Mouse (Mus musculus): ENCODE results near the gene Ogfod3.
A peak's percentile ranks its signal among the peaks of the same experiment; 100 is the strongest.

The Ogfod3 gene

GRCm38 (mm10) chr11:121198622-121199021 is 5.9 kb downstream of the Ogfod3 start:
- DNase-seq = no peak

- DNase-seq = no peak
Observed at GRCm38 (mm10) chr11:121193415-121193814, 11.1 kb downstream of the Ogfod3 start.

- DNase-seq = no peak
Observed at GRCm38 (mm10) chr11:121192742-121193141, 11.8 kb downstream of the Ogfod3 start.

GRCm38 (mm10) chr11:121189681-121190080 is 14.8 kb downstream of the Ogfod3 start:
- DNase-seq = no peak

GRCm38 (mm10) chr11:121176285-121177270 is 27.9 kb downstream of the Ogfod3 start:
- DNase-seq = peak; percentile 71

GRCm38 (mm10) chr11:121174234-121174633 is 30.3 kb downstream of the Ogfod3 start:
- DNase-seq = no peak

GRCm38 (mm10) chr11:121173203-121173602 is 31.3 kb downstream of the Ogfod3 start:
- DNase-seq = no peak

- no peak for DNase-seq
Observed at GRCm38 (mm10) chr11:121163751-121164150, 40.8 kb downstream of the Ogfod3 start.

- no peak for DNase-seq
Observed at GRCm38 (mm10) chr11:121160636-121161346, 43.7 kb downstream of the Ogfod3 start.

- no peak for DNase-seq
Observed at GRCm38 (mm10) chr11:121159971-121160370, 44.5 kb downstream of the Ogfod3 start, which contains the start of gene Uts2r. TSS of gene Uts2r (plus strand) at chr11:121160271.

GRCm38 (mm10) chr11:121156411-121156891 is 48.1 kb downstream of the Ogfod3 start:
- peak; percentile 18 for DNase-seq

GRCm38 (mm10) chr11:121154203-121154602 is 50.3 kb downstream of the Ogfod3 start:
- DNase-seq = no peak

GRCm38 (mm10) chr11:121148193-121148592 is 56.3 kb downstream of the Ogfod3 start:
- peak; percentile 23 for DNase-seq

- DNase-seq = peak; percentile 21
Observed at GRCm38 (mm10) chr11:121145865-121146264, 58.6 kb downstream of the Ogfod3 start, which contains the start of gene Tex19.1. TSS of gene Tex19.1 (plus strand) at chr11:121146143.

GRCm38 (mm10) chr11:121143325-121144015 is 61.0 kb downstream of the Ogfod3 start:
- no peak for DNase-seq

- DNase-seq = no peak
Observed at GRCm38 (mm10) chr11:121138732-121139131, 65.8 kb downstream of the Ogfod3 start.

GRCm38 (mm10) chr11:121137682-121138081 is 66.8 kb downstream of the Ogfod3 start:
- no peak for DNase-seq

- DNase-seq = no peak
Observed at GRCm38 (mm10) chr11:121134600-121134999, 69.9 kb downstream of the Ogfod3 start.

- DNase-seq = no peak
Observed at GRCm38 (mm10) chr11:121129616-121130015, 74.9 kb downstream of the Ogfod3 start.

Data from thymus, postnatal 4 days (tissue).